Mouse (Mus musculus): ENCODE measurements at regions not wholly inside any gene's neighbourhood (a gene's known extent, or its start where the extent isn't known, plus 50 kb on each side); places are given as distances from the start of the nearest gene placed in this dataset.

DNA sequence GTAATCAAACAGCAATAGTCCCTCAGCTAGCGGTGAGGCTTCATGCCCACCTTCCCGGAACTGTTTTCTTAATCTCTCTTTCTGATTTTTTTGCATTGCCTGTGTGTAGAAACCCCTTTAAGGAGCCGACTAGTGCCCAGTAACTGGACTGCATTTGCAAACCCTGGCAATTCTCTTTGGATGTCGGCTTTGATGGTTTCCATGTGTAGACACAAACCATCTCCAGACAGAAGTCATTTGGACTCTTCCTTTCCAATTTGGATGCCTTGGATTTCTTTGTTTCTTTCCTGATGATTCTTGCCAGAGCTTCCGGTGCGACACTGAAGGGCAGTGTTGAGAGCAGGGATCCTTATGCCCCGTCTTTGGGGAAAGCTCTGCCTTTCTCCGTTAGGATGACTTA, 153.0 kb downstream of the Slc38a4 start:
- no peaks in the 10 kb centered on the region for H3K79me2 ChIP-seq (ENCODE audit: control insufficient read depth, insufficient read depth, low read length, poor library complexity)
- no peak for TF ChIP-seq SIN3A (IDR thresholded peaks at IDR 0.05; ENCODE audit: low read length)
- TF ChIP-seq CHD2 (IDR thresholded peaks at IDR 0.05; ENCODE audit: low read length): no peak
- no peak for TF ChIP-seq CHD1 (IDR thresholded peaks at IDR 0.05; ENCODE audit: low read depth, low read length)
- TF ChIP-seq MAZ (IDR thresholded peaks at IDR 0.05; ENCODE audit: low read depth, low read length): no peak
- no peaks in the 10 kb centered on the region for H3K4me1 ChIP-seq (ENCODE audit: control insufficient read depth in 1 of 2, insufficient read depth in 2 of 2, low read length in 2 of 2)
- H3K4me3 ChIP-seq (ENCODE audit: control insufficient read depth in 1 of 2, insufficient read depth in 1 of 2, low read depth in 2 of 2, low read length in 2 of 2): no peak overlapping the region
- DNase-seq (ENCODE audit: low read depth, low spot score): no peak
- no peak overlapping the region for H3K27ac ChIP-seq (ENCODE audit: control insufficient read depth, low read depth, low read length)
- no peaks in the 10 kb centered on the region for H3K36me3 ChIP-seq (ENCODE audit: control insufficient read depth in 1 of 2, insufficient read depth in 2 of 2, low read length in 2 of 2)
- H3K9me3 ChIP-seq (replicated peaks; ENCODE audit: insufficient read depth, low read length): no peaks in the 10 kb centered on the region
- H3K9ac ChIP-seq (ENCODE audit: control insufficient read depth, low read depth, low read length, poor library complexity, severe bottlenecking): no peak overlapping the region
- peaks cover 5 to 8% of the 10 kb centered on the region in 2 experiments for H3K27me3 ChIP-seq (ENCODE audit: control insufficient read depth in 1 of 2, insufficient read depth in 2 of 2, low read length in 2 of 2)

- no peaks in the 10 kb centered on the region for H3K4me1 ChIP-seq (ENCODE audit: control insufficient read depth in 1 of 2, insufficient read depth in 2 of 2, low read length in 2 of 2)
- peaks cover 6 to 7% of the 10 kb centered on the region in 2 experiments for H3K27me3 ChIP-seq (ENCODE audit: control insufficient read depth in 1 of 2, insufficient read depth in 2 of 2, low read length in 2 of 2)
- no peaks in the 10 kb centered on the region for H3K36me3 ChIP-seq (ENCODE audit: control insufficient read depth in 1 of 2, insufficient read depth in 2 of 2, low read length in 2 of 2)
- no peak overlapping the region for H3K4me3 ChIP-seq (ENCODE audit: control insufficient read depth in 1 of 2, insufficient read depth in 1 of 2, low read depth in 2 of 2, low read length in 2 of 2)
- no peak overlapping the region for H3K27ac ChIP-seq (ENCODE audit: control insufficient read depth, low read depth, low read length)
- no peak for DNase-seq (ENCODE audit: low read depth, low spot score)
- H3K9ac ChIP-seq (ENCODE audit: control insufficient read depth, low read depth, low read length, poor library complexity, severe bottlenecking): no peak overlapping the region
- TF ChIP-seq NELFE (IDR thresholded peaks at IDR 0.05; ENCODE audit: low read depth, low read length) (no peak), BHLHE40 (IDR thresholded peaks at IDR 0.05; ENCODE audit: borderline replicate concordance, low read depth, low read length) (no peak), MXI1 (IDR thresholded peaks at IDR 0.05; ENCODE audit: low read depth, low read length) (no peak), SMC3 (IDR thresholded peaks at IDR 0.05; ENCODE audit: low read depth, low read length) (no peak), TAL1 (IDR thresholded peaks at IDR 0.05; ENCODE audit: low read length) (no peak), ZNF384 (IDR thresholded peaks at IDR 0.05; ENCODE audit: low read depth, low read length) (no peak), TCF12 (IDR thresholded peaks at IDR 0.05; ENCODE audit: low read depth, low read length) (no peak), ETS1 (IDR thresholded peaks at IDR 0.05; ENCODE audit: low read depth, low read length) (no peak), MAFK (IDR thresholded peaks at IDR 0.05; ENCODE audit: borderline replicate concordance, low read depth, low read length) (no peak), NRF1 (IDR thresholded peaks at IDR 0.05; ENCODE audit: insufficient read depth, low read depth, low read length, poor library complexity, severe bottlenecking) (no peak), RAD21 (IDR thresholded peaks at IDR 0.05; ENCODE audit: low read depth, low read length) (no peak), JUND (IDR thresholded peaks at IDR 0.05; ENCODE audit: low read depth, low read length) (no peak)
- H3K9me3 ChIP-seq (replicated peaks; ENCODE audit: insufficient read depth, low read length): no peaks in the 10 kb centered on the region
- H3K79me2 ChIP-seq (ENCODE audit: control insufficient read depth, insufficient read depth, low read length, poor library complexity): no peaks in the 10 kb centered on the region
Measured at GRCm38 (mm10) chr15:96901616-96902015, 154.1 kb downstream of the Slc38a4 start.

DNA sequence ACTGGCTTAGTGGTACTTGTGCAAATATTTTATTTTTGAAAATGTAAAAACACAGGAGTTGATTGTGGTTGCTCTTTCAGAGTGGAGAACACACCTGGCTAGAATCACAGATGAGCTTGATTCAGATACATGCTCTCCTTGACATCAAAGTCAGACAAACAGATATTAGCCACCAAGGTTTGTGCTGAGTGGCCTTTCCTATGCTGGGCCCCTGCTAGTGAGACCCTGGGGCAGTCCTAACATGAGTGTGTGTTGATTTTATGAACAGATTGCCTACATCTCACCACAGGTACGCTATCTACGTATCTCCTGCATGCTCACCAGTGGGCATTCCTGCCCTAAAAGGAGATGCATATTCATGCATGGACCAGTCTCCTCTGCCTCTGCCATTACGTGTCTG, 157.5 kb downstream of the Slc38a4 start:
- Histone ChIP-seq H3K4me3 (ENCODE audit: control insufficient read depth in 1 of 2, insufficient read depth in 1 of 2, low read depth in 2 of 2, low read length in 2 of 2) (no peak overlapping the region), H3K27ac (ENCODE audit: control insufficient read depth, low read depth, low read length) (no peak overlapping the region), H3K9me3 (replicated peaks; ENCODE audit: insufficient read depth, low read length) (no peaks in the 10 kb centered on the region)

More for the DNA sequence above, 157.5 kb downstream of the Slc38a4 start:
- no peaks in the 10 kb centered on the region for H3K79me2 ChIP-seq (ENCODE audit: control insufficient read depth, insufficient read depth, low read length, poor library complexity)
- H3K4me1 ChIP-seq (ENCODE audit: control insufficient read depth in 1 of 2, insufficient read depth in 2 of 2, low read length in 2 of 2): no peaks in the 10 kb centered on the region
- H3K9ac ChIP-seq (ENCODE audit: control insufficient read depth, low read depth, low read length, poor library complexity, severe bottlenecking): no peak overlapping the region
- TF ChIP-seq SIN3A (IDR thresholded peaks at IDR 0.05; ENCODE audit: low read length): no peak
- no peak for TF ChIP-seq MAX (IDR thresholded peaks at IDR 0.05; ENCODE audit: low read length)
- TF ChIP-seq EP300 (IDR thresholded peaks at IDR 0.05; ENCODE audit: low read depth in 1 of 2, low read length in 2 of 2): no peak
- TF ChIP-seq ZKSCAN1 (IDR thresholded peaks at IDR 0.05; ENCODE audit: low read depth, low read length): no peak
- TF ChIP-seq USF1 (IDR thresholded peaks at IDR 0.05; ENCODE audit: low read depth, low read length): no peak
- TF ChIP-seq USF2 (IDR thresholded peaks at IDR 0.05; ENCODE audit: borderline replicate concordance in 1 of 2, insufficient read depth in 1 of 2, low read depth in 1 of 2, low read length in 2 of 2): no peak
- no peak for TF ChIP-seq TCF12 (IDR thresholded peaks at IDR 0.05; ENCODE audit: low read depth, low read length)
- no peak for TF ChIP-seq TBP (IDR thresholded peaks at IDR 0.05; ENCODE audit: low read depth, low read length)
- TF ChIP-seq POLR2A (IDR thresholded peaks at IDR 0.05; ENCODE audit: control insufficient read depth in 1 of 2, insufficient read depth in 1 of 2, low read depth in 1 of 2, low read length in 2 of 2, poor library complexity in 1 of 2): no peak
- no peak for TF ChIP-seq MYC (IDR thresholded peaks at IDR 0.05; ENCODE audit: low read depth, low read length)
- TF ChIP-seq MAFK (IDR thresholded peaks at IDR 0.05; ENCODE audit: borderline replicate concordance, low read depth, low read length): no peak
- no peak for TF ChIP-seq ZC3H11A (IDR thresholded peaks at IDR 0.05; ENCODE audit: low read depth, low read length)
- no peak for TF ChIP-seq POLR2AphosphoS5 (IDR thresholded peaks at IDR 0.05; ENCODE audit: borderline replicate concordance, low read depth, low read length)
- H3K27me3 ChIP-seq (ENCODE audit: control insufficient read depth in 1 of 2, insufficient read depth in 2 of 2, low read length in 2 of 2): peaks cover 6 to 7% of the 10 kb centered on the region in 2 experiments
- no peaks in the 10 kb centered on the region for H3K36me3 ChIP-seq (ENCODE audit: control insufficient read depth in 1 of 2, insufficient read depth in 2 of 2, low read length in 2 of 2)
- DNase-seq (ENCODE audit: low read depth, low spot score): no peak

Measured in MEL (cell line).